Mouse (Mus musculus) embryonic facial prominence, embryonic 12.5 days (tissue): ENCODE data around the gene Mapk8. TPM values are rescaled to one million over a fixed set of nuclear protein-coding genes. Genes with fewer than 3 reads are reported as not detected.
A peak's percentile ranks its signal among the peaks of the same experiment; 100 is the strongest.

ENCODE experiments used
- ATAC-seq: fragments of 200-750 bp; cut with Nextera tagmentation; 2 replicates; pipeline ENCODE4 v1.8.0; 2017; ENCODE audit not compliant: insufficient number of reproducible peaks, insufficient read depth, low FRiP score, low TSS enrichment
- H3K27ac ChIP-seq: fragments of 300-500 bp; sonication (generic); 2 replicates; pipeline ENCODE4 v1.5.1; 2016; ENCODE audit warnings: mild to moderate bottlenecking
- H3K27me3 ChIP-seq: fragments of 300-500 bp; sonication (generic); 2 replicates; pipeline ENCODE4 v1.6.1; 2016; ENCODE audit warnings: mild to moderate bottlenecking, moderate library complexity
- H3K36me3 ChIP-seq: fragments of 300-500 bp; sonication (generic); 2 replicates; pipeline ENCODE4 v1.6.1; 2016; ENCODE audit warnings: mild to moderate bottlenecking
- H3K4me1 ChIP-seq: fragments of 300-500 bp; sonication (generic); 2 replicates; pipeline ENCODE4 v1.6.1; 2016
- H3K4me2 ChIP-seq: fragments of 300-500 bp; sonication (generic); replicated peaks from 2 replicates; pipeline ENCODE4 v1.6.1; 2016; ENCODE audit warnings: mild to moderate bottlenecking, moderate library complexity
- H3K4me3 ChIP-seq: fragments of 300-500 bp; sonication (generic); 2 replicates; pipeline ENCODE4 v1.5.1; 2016; ENCODE audit warnings: mild to moderate bottlenecking
- H3K9ac ChIP-seq: fragments of 300-500 bp; sonication (generic); 2 replicates; pipeline ENCODE4 v1.6.1; 2016; ENCODE audit warnings: mild to moderate bottlenecking, moderate library complexity
- H3K9me3 ChIP-seq: fragments of 300-500 bp; sonication (generic); 2 replicates; pipeline ENCODE4 v1.6.1; 2016; ENCODE audit warnings: mild to moderate bottlenecking, moderate library complexity
- WGBS: fragments of 180-500 bp; shearing (Covaris S2); methylation state at CpG from one replicate; pipeline ENCODE4 v1.1.7; 2016; 5-methylcytosine and 5-hydroxymethylcytosine counted together
- polyA plus RNA-seq: library from polyadenylated mRNA; unstranded; fragments of >200 nt; fragmentation: Nextera tagmentation; extraction: Ambion mirVana; gene quantifications from 2 replicates; pipeline ENCODE4 v1.2.1, GENCODE M21; 2016

Gene Mapk8
- polyA plus RNA-seq, 1 experiment from 2014 or later: 24.4 TPM

GRCm38 (mm10) chr14:33380830-33381457 is 66.0 kb downstream of the Mapk8 start:
- Histone ChIP-seq H3K9ac (no peak overlapping the region), H3K4me2 (no peak overlapping the region), H3K9me3 (no peaks in the 10 kb centered on the region), H3K36me3 (peaks cover 38% of the 10 kb centered on the region), H3K4me3 (no peak overlapping the region), H3K27me3 (no peaks in the 10 kb centered on the region), H3K27ac (no peak overlapping the region), H3K4me1 (no peaks in the 10 kb centered on the region)
- 84% methylated on average over 6 of the region's 6 CpGs for WGBS
- ATAC-seq: no peak

- H3K9ac ChIP-seq: no peak overlapping the region
- H3K9me3 ChIP-seq: no peaks in the 10 kb centered on the region
- no peaks in the 10 kb centered on the region for H3K27me3 ChIP-seq
- no peak overlapping the region for H3K27ac ChIP-seq
- H3K4me3 ChIP-seq: no peak overlapping the region
- WGBS: 81% methylated on average over 5 of the region's 5 CpGs
- ATAC-seq: no peak
- peaks cover 28% of the 10 kb centered on the region for H3K36me3 ChIP-seq
- no peak overlapping the region for H3K4me2 ChIP-seq
- no peaks in the 10 kb centered on the region for H3K4me1 ChIP-seq
Observed at GRCm38 (mm10) chr14:33378723-33379122, 68.2 kb downstream of the Mapk8 start.

- no peaks in the 10 kb centered on the region for H3K27me3 ChIP-seq
- H3K4me2 ChIP-seq: no peak overlapping the region
- H3K36me3 ChIP-seq: peaks cover 15% of the 10 kb centered on the region
- WGBS: 90% methylated on average over 3 of the region's 3 CpGs
- no peak overlapping the region for H3K9ac ChIP-seq
- H3K9me3 ChIP-seq: no peaks in the 10 kb centered on the region
- no peak for ATAC-seq
- H3K4me1 ChIP-seq: no peaks in the 10 kb centered on the region
- H3K4me3 ChIP-seq: no peak overlapping the region
- H3K27ac ChIP-seq: no peak overlapping the region
Observed at GRCm38 (mm10) chr14:33377211-33377610, 69.7 kb downstream of the Mapk8 start.

DNA sequence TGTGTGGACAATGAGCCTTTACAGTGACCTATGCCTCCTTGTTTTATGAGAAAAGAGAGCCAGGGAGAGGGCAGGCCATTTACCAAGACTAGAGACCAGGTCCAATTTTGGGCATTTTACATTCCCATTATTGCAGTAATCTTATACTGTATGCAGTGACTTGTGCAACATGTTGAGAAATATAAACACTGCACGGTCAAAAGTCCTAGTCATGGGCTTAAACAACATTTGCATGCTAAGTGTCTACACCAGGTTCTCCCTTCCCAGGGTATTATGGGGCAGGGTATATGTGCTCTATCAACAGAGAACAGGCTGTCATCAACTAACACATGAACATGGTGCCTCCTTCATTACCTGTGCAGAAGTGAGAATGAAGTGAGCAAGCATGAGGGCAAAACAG is 72.9 kb downstream of the Mapk8 start:
- Histone ChIP-seq H3K4me3 (no peak overlapping the region), H3K9me3 (no peaks in the 10 kb centered on the region), H3K27ac (no peak overlapping the region), H3K27me3 (no peaks in the 10 kb centered on the region), H3K4me1 (0 out of 2 replicates have a peak, but pooled peaks cover 7% of the 10 kb centered on the region), H3K4me2 (no peak overlapping the region), H3K36me3 (peaks cover 3% of the 10 kb centered on the region; the same call in 1 of the 2 replicates), H3K9ac (no peak overlapping the region)
- ATAC-seq: no peak
- 78% methylated on average over 1 of the region's 1 CpGs for WGBS

DNA sequence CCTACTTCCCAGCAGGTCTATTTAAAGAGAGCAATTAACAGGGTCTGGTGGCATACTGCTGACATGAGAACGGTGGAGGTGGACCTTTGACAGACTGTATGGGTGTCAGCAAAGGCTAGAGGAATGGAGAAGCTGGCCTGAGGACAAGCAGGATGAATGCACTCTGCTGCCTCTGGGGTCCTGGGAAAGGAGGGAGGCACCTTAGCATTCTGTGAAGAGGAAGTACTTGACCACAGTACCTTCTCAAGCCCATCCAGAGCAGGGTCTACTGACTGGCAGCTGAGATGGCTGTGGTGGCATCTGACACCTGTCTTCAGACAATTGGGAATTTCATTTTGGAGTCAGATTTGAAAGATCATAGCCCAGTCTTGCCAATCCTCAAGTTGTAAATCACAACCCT is 73.7 kb downstream of the Mapk8 start:
- no peak overlapping the region for H3K27ac ChIP-seq
- H3K27me3 ChIP-seq: no peaks in the 10 kb centered on the region
- WGBS: 56% methylated on average over 1 of the region's 1 CpGs
- H3K4me2 ChIP-seq: no peak overlapping the region
- no peak overlapping the region for H3K9ac ChIP-seq
- no peak overlapping the region for H3K4me3 ChIP-seq
- no peaks in the 10 kb centered on the region for H3K9me3 ChIP-seq
- no peak for ATAC-seq
- H3K36me3 ChIP-seq: peaks cover 3% of the 10 kb centered on the region; the same call in 1 of the 2 replicates
- 0 out of 2 replicates have a peak, but pooled peaks cover 7% of the 10 kb centered on the region for H3K4me1 ChIP-seq

DNA sequence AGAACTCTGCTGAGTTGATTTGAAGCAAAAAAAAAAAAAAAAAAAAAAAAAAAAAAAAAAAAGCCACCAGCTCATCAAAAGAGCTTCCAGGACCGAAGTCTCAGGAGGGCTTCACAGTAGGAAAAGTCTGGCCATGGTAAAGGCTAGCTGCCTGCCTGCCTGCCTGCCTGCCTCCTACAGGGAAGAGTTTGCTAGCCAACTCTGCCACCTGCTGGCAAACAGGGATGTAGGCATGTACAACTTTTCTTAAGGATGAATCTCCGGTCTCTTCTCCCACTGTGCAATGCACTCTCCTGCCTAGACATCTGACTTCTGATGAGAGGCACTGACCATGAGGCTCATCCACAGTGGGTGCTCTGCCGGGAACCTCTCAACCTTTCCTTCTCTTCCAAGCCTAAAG is 75.7 kb downstream of the Mapk8 start:
- 17% methylated on average over 3 of the region's 3 CpGs for WGBS
- ATAC-seq: peak; percentile 48; the same call in 1 of the 2 replicates

GRCm38 (mm10) chr14:33370056-33370455 is 76.9 kb downstream of the Mapk8 start:
- ATAC-seq: peak; percentile 72
- Histone ChIP-seq H3K4me2 (peak overlapping the region; percentile 25), H3K4me1 (0 out of 2 replicates have a peak, but pooled peaks cover 7% of the 10 kb centered on the region), H3K4me3 (no peak overlapping the region), H3K9ac (no peak overlapping the region), H3K27me3 (no peaks in the 10 kb centered on the region), H3K27ac (no peak overlapping the region), H3K36me3 (no peaks in the 10 kb centered on the region), H3K9me3 (no peaks in the 10 kb centered on the region)
- WGBS: 13% methylated on average over 7 of the region's 7 CpGs

More for the DNA sequence above, 75.7 kb downstream of the Mapk8 start:
- H3K9ac ChIP-seq: no peak overlapping the region
- H3K27ac ChIP-seq: no peak overlapping the region
- H3K27me3 ChIP-seq: no peaks in the 10 kb centered on the region
- H3K4me1 ChIP-seq: 0 out of 2 replicates have a peak, but pooled peaks cover 7% of the 10 kb centered on the region
- no peak overlapping the region for H3K4me2 ChIP-seq
- H3K4me3 ChIP-seq: no peak overlapping the region
- H3K36me3 ChIP-seq: no peaks in the 10 kb centered on the region
- H3K9me3 ChIP-seq: no peaks in the 10 kb centered on the region

DNA sequence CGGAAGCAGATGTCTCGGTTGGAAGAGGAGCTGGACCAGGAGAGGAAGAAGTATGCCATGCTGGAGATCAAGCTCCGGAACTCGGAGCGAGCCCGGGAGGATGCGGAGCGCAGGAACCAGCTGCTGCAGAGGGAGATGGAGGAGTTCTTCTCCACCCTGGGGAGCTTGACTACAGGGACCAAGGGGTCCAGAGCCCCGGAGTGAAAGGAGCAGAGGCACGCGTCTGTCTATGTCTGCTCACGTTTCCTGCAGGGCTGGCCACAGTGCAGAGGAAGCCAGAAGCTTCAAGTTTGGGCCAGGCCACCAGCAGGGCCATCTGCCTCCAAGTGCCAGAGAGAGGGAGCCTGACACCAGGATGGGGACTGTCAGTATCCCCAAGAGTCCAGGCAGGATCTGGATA is 77.6 kb downstream of the Mapk8 start:
- no peak for ATAC-seq
- 85% methylated on average over 12 of the region's 12 CpGs for WGBS
- H3K4me3 ChIP-seq: no peak overlapping the region

DNA sequence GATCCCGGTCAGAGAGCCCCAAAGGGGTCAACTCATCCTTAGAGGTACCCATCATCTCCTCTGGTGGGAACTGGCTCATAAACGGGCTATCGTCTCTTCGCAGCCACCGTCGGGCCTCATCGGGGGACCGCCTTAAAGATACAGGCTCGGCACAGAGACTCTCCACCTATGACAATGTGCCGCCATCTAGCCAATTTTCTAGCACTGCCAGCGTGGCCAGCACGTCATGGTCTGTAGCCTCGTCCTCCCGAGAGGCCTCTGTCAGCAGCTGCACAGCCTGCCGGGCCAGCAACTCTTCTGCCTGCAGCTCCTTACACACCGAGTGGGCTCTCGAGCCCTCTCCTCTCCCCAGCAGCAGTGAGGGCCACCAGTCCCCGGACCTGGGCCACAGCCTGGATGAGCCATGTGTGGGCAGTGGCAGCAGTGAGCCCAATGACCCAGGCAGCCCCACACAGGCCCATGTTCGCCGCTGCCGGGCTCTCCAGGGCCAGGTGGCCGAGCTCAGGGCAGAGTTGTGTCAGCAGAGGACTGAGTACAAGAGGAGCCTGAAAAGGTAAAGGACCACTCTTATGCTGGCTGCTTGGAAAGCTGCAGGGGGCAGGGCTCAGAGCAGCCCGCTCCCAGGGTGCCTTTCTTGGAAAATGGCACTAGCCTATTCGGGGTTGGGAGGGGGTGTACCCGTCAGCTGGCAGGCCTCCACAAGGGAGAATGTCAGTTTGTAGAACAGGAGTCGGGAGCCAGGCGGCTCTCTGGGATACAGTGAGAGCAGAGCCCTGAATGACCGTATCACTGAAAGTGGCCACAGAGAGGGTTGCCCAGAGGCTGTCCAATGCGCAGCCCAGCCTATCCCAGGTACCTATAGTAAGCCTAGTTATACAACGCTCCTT is 79.8 kb downstream of the Mapk8 start:
- Histone ChIP-seq H3K4me1 (peaks cover 17% of the 10 kb centered on the region), H3K27ac (no peak overlapping the region), H3K36me3 (no peaks in the 10 kb centered on the region), H3K9me3 (no peaks in the 10 kb centered on the region), H3K9ac (no peak overlapping the region), H3K4me3 (no peak overlapping the region), H3K27me3 (no peaks in the 10 kb centered on the region), H3K4me2 (no peak overlapping the region)
- ATAC-seq: no peak
- WGBS: 80% methylated on average over 30 of the region's 30 CpGs

More for the DNA sequence above, 77.6 kb downstream of the Mapk8 start:
- no peaks in the 10 kb centered on the region for H3K27me3 ChIP-seq
- no peak overlapping the region for H3K27ac ChIP-seq
- H3K9me3 ChIP-seq: no peaks in the 10 kb centered on the region
- H3K9ac ChIP-seq: no peak overlapping the region
- H3K4me1 ChIP-seq: 0 out of 2 replicates have a peak, but pooled peaks cover 7% of the 10 kb centered on the region
- no peak overlapping the region for H3K4me2 ChIP-seq
- H3K36me3 ChIP-seq: no peaks in the 10 kb centered on the region

GRCm38 (mm10) chr14:33364061-33364460 is 82.9 kb downstream of the Mapk8 start:
- H3K9me3 ChIP-seq: no peaks in the 10 kb centered on the region
- H3K4me3 ChIP-seq: no peak overlapping the region
- no peak for ATAC-seq
- no peaks in the 10 kb centered on the region for H3K27me3 ChIP-seq
- H3K36me3 ChIP-seq: no peaks in the 10 kb centered on the region
- H3K4me1 ChIP-seq: peaks cover 22% of the 10 kb centered on the region
- 77% methylated on average over 2 of the region's 2 CpGs for WGBS
- no peak overlapping the region for H3K4me2 ChIP-seq
- H3K27ac ChIP-seq: no peak overlapping the region
- H3K9ac ChIP-seq: no peak overlapping the region

DNA sequence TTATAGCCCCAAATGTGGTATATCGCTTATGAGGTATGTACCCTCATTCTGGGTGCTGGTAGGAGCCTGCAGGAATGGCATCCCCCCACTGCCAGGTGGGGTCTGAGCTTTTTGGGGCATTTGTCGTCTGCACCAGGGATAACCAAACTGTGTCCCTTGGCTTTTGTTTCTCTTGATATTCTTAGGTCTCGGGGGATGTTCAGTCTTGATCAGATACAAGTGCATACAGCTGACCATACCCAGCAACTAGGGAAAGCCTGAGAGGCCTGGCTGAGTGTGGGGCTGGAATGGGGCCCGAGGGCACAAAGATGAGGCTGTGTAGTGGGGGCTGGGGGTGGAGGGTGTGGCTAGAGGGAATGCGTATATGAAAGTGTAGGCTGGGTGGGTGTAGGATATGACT is 83.3 kb downstream of the Mapk8 start:
- Histone ChIP-seq H3K27ac (no peak overlapping the region), H3K9ac (no peak overlapping the region), H3K36me3 (no peaks in the 10 kb centered on the region), H3K4me3 (no peak overlapping the region), H3K9me3 (no peaks in the 10 kb centered on the region), H3K4me2 (no peak overlapping the region), H3K27me3 (no peaks in the 10 kb centered on the region), H3K4me1 (peaks cover 22% of the 10 kb centered on the region)
- ATAC-seq: no peak
- WGBS: 79% methylated on average over 5 of the region's 5 CpGs

- Histone ChIP-seq H3K27ac (no peak overlapping the region), H3K4me2 (no peak overlapping the region; the same call in 1 of the 2 replicates), H3K27me3 (no peaks in the 10 kb centered on the region), H3K9me3 (no peaks in the 10 kb centered on the region), H3K4me1 (peaks cover 22% of the 10 kb centered on the region), H3K4me3 (no peak overlapping the region), H3K36me3 (no peaks in the 10 kb centered on the region), H3K9ac (no peak overlapping the region)
- 24% methylated on average over 10 of the region's 10 CpGs for WGBS
- ATAC-seq: no peak
Observed at GRCm38 (mm10) chr14:33362807-33363206, 84.2 kb downstream of the Mapk8 start.
